Mouse (Mus musculus) cerebellum, adult 9-11 months (tissue): ENCODE measurements around the gene Noa1.

Experiments used
- DNase-seq: peaks from one replicate; pipeline ENCODE4 v3.0.0; 2022

The Noa1 gene

GRCm38 (mm10) chr5:77289686-77290085, 20.2 kb downstream of the Noa1 start:
- no peak for DNase-seq

DNA sequence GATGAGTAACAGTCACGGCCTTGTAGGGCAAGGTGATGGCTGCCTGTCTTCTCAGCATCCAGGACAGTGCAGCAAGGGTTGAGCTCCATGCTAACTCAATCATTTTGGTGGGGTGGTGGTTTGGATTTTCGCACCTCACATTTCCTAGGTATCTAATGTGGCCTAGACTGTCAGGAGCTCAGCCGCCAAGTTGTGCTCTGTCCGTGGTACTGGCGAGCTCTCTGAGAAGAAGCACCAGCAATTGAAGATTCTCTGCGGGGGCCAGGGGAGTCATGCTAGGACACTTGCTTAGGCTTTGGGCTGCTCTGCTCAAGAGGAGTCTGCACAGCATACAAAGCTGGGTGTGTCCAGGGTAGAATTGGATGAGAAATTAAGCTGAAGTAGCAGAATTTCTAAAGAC, 22.0 kb downstream of the Noa1 start:
- no peak for DNase-seq

GRCm38 (mm10) chr5:77286904-77287303, 23.0 kb downstream of the Noa1 start:
- no peak for DNase-seq

GRCm38 (mm10) chr5:77285685-77286084, 24.2 kb downstream of the Noa1 start:
- DNase-seq: no peak

DNA sequence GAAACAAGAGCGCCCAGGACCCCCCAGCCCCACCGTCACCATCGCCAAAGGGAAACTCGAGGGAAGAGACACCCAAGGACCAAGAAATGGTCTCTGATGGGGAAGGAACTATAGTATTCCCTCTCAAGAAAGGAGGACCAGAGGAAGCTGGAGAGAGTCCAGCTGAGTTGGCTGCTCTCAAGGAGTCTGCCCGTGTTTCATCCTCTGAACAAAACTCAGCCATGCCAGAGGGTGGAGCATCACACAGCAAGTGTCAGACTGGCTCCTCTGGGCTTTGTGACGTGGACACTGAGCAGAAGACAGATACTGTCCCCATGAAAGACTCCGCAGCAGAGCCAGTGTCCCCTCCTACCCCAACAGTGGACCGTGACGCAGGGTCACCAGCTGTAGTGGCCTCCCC, 27.6 kb downstream of the Noa1 start:
- no peak for DNase-seq

DNA sequence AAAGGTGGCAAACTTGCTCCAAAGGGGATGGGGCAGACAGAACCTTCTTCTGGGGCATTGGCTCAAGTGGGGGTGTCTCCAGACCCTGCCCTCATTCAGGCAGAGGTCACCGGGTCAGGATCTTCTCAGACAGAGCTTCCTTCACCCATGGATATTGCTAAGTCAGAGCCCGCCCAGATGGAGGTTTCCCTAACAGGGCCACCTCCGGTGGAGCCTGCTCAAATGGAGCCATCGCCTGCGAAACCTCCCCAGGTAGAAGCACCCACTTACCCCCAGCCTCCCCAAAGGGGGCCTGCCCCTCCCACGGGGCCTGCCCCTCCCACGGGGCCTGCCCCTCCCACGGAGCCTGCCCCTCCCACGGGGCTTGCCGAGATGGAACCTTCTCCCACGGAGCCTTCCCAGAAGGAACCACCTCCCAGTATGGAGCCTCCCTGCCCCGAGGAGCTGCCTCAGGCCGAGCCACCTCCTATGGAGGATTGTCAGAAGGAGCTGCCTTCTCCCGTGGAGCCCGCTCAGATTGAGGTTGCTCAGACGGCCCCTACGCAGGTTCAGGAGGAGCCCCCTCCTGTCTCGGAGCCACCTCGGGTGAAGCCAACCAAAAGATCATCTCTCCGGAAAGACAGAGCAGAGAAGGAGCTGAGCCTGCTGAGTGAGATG, 28.2 kb downstream of the Noa1 start:
- peak; percentile 55 for DNase-seq

DNA sequence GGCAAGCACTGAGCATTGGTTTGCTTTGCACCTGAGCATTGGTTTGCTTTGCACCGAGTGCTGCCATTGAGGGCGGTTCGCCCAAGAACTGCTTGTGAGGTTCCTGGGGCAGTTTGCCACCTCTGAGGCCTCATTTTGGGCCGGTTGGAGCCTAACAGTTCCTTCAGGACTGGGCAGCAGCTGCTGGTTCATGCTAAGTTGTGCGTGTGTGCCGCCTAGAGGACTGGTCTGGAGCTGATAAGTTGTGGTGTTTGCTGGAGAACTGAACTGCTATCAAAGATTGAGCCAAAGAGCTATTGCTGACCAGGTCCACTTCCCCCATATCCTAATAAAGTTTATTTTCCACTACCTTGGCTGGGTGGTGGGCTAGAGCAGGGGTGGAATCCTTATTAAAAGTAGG, 32.7 kb downstream of the Noa1 start:
- DNase-seq: no peak

GRCm38 (mm10) chr5:77275950-77276349, 33.9 kb downstream of the Noa1 start:
- DNase-seq: no peak

- no peak for DNase-seq
These were observed 36.7 kb downstream of the Noa1 start for GRCm38 (mm10) chr5:77273151-77273550.

DNA sequence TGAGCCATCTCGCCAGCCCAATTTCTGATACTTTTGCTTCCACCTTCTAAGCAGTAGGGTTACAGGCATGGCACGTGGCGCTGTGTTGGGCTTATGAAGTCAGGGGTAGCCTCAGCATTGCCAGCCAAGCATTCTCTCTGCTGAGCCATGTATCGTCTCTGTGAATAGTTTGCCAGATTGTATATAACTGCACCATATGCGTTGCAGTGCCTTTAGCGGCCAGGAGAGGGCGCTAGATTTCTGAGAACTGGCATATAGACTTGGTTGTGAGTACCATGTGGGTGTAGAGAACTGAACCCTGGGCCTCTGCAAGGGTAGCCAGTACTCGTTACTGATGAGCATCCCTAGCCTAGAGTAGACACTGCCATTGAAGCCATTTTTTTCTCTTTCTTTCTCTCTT, 40.5 kb downstream of the Noa1 start:
- no peak for DNase-seq

GRCm38 (mm10) chr5:77267957-77268624, 41.8 kb downstream of the Noa1 start:
- no peak for DNase-seq

DNA sequence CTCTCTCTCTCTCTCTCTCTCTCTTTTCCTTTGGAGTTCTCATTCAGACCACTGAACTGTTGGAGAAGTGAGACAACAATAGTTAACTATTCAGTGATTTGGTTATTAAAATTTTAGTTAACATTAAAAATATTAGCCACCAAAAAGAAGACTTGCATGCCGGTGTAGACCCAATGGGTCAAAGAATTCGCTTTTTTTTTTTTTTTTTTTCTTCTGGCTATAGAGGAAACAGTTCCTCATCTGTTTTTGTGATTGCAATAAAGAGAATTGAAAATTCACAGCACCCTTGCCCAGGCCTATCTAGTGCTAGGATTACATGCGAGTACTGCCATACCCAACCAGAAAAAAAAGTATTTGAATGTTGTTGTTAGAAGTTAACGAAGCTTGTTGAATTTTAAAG, 42.4 kb downstream of the Noa1 start:
- no peak for DNase-seq

DNA sequence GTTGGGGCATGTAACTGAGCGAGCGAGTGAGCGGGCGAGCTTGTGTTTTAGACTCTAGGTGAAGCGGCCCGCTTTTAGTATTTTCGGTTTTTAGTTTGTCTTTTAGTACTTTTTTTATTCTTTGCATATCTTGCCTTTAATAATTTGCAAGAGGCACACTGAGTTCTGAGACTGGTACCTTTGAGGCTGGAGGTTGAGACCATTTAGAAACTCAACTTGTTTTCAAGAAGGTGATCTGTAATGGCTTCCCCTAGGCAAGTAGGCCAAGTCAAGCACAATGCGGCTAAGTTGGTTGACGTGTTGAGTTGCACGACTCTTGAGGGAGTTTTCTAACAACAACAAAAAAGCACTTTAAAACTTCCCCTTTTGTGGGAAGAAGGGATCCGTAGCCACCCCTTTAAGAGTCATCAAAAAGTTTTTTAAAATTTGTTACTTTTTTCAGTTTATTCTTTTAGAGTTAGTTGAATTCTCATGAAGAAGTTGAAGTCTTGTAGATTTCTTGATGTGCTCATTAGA, 42.9 kb downstream of the Noa1 start:
- DNase-seq: no peak

GRCm38 (mm10) chr5:77266066-77266885, 43.6 kb downstream of the Noa1 start:
- peak; percentile 17 for DNase-seq

DNA sequence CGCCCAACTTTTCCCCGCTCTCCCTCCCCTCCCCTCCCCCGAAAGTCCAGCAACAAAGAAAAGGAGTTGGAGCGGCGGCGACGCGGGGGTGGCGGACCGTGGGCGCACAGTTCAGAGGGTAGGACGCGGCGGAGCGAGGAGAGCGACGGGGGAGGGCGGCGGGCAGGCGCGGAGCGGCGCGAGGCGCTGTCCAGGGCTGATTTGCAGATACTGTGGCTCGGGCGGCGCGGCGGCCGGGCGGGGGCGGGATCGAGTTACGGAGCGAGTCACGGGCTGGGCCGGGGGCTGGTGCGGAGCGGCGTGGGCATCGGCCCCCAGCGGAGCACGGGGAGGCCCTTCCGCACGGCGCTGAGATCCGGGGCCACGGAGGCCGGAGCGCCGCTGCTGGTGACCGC, 44.2 kb downstream of the Noa1 start:
- DNase-seq: peak; percentile 14

DNA sequence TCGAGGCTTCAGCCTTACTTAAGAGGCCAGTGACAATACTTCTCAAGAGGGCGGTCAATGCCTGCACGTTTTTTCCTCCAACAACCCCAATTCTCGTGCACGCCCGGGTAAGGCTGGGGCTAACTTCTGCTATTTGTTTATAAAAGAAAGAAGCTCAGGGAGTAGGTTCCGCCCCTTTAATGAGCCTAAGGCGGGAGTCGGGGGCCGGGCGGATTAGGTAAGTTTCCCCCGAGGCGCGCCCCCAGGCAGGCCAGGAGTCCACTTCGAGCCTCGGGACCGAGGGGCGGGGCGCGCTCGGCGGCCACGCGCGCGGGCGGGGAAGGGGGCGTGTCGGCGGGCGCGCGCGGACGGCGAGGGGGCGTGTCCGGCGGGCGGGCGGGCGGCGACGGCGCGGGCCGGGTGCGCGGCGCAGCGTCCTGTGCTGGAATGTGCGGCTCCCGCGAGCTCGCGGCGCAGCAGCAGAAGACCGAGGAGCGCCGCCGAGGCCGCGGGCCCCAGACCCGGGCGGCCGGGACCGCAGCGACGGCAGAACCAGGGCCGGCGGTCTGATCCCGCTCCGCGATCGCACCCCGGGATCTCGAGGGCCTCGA, 44.7 kb downstream of the Noa1 start, which contains the start of gene Rest:
Gene Rest, plus strand, starts transcription at position 411 of the 590 bp plus-strand sequence.
- peak; percentile 34 for DNase-seq

DNA sequence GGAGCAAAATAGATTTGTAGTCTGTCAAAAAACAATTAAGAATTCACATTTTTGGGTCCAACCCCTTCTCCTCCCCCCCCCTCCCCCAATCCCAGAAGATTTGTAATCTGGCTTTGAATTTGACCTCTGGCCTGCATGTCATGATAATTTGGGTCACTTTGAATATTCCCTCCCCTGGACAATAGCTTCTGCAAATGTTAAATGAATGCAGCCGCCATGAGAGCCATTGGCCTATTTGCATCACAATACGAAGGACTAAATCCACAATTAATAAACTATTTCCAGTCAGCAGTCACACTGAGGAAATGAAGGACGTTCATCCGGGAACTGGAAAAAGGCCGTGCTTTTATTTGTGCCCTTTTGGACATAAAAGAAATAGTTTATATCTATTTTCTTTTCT, 47.8 kb downstream of the Noa1 start:
- no peak for DNase-seq

DNA sequence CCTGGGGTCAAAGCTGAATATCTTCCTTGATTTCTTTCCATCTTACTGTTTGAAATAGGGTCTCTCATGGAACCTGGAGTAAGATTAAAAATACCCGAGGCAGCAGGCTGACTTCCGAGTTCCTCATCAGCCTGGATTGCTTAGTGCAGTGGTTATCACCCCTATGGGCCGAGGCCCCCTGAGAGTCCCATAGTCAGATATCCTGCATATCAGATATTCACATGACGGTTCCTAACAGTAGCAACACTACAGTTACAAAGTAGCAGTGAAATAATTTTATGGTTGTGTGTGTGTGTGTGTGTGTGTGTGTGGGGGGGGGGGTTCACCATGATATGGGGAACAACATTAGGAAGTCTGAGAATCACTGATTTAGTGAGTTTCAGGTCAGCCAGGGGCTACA, 48.7 kb downstream of the Noa1 start:
- no peak for DNase-seq

DNA sequence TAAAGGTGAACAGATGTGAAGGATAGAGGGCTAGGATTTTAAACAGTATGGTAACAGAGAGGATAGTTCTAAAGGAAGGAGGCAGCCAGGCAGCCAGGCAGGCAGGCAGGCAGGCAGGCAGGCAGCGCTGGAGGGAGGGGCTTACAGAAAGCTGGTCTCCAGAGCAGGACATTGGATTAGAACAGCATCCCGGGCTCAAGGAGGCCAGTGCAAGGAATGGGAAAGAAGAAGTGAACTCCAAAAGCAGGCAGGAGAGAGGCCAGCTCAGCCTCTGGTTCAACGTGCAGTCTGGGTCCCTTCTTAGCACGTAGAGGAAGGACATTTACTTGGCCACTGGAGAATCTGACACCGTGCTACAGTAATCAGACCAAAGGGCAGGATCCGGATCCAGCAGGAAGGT, 49.7 kb downstream of the Noa1 start:
- DNase-seq: no peak

DNA sequence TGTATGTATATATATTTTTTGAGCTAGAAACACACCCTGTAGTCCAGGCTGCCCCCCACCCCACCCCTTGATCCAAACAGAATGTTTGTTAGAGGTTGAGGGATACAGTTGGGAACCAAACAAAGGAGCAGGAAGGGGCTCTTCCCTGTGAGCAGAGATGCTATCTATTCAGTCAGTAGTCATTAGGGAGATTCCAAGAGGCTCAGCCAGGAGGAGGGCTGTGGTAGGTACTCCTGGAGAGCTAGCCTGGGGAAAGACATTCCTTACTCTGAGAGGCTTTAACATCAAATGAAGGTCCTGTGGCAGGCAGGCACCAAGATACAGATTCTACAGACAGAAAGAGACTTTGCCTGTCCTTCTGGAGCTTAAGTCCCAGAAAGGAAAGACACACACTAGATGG, 50.6 kb downstream of the Noa1 start:
- DNase-seq: no peak

- no peak for DNase-seq
These were observed 52.3 kb downstream of the Noa1 start for GRCm38 (mm10) chr5:77257603-77258002.

DNA sequence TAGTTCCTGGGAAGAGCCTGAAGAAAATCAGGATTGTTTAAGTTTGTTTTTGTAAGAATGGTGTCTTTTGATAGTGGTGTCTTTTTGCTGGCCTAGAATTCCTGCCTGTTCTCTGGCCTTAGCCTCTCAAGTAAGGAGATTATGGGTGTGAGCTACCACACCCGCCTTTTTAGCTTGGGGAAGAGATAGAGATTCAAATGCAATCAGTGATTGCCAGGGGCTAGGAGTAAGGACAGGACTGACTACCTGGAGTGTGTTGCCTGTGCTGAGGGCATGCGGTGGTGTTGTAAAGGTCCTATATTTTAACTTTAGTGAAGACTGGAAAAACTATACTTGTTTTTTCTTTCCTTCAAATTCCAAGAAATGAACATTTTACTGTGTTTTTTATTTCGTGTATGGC, 55.5 kb downstream of the Noa1 start:
- no peak for DNase-seq

GRCm38 (mm10) chr5:77253154-77253553, 56.7 kb downstream of the Noa1 start:
- DNase-seq: no peak
